Mouse (Mus musculus) urinary bladder, adult 2 months (tissue): Measurements from ENCODE around the gene Rfx4. TPM values are rescaled to one million over a fixed set of nuclear protein-coding genes. Genes with fewer than 3 reads are reported as not detected.

Source experiments
- DNase-seq: peaks from one replicate; pipeline ENCODE4 v3.0.0; 2022; ENCODE audit warnings: low spot score
- polyA plus RNA-seq: library from polyadenylated mRNA; depleted of rRNA; stranded (reverse); fragments of >200 nt; gene quantifications from 2 replicates; pipeline ENCODE4 v1.2.3, GENCODE M21; 2012

Gene Rfx4
- polyA plus RNA-seq, 1 experiment, result 0.06 TPM

DNA sequence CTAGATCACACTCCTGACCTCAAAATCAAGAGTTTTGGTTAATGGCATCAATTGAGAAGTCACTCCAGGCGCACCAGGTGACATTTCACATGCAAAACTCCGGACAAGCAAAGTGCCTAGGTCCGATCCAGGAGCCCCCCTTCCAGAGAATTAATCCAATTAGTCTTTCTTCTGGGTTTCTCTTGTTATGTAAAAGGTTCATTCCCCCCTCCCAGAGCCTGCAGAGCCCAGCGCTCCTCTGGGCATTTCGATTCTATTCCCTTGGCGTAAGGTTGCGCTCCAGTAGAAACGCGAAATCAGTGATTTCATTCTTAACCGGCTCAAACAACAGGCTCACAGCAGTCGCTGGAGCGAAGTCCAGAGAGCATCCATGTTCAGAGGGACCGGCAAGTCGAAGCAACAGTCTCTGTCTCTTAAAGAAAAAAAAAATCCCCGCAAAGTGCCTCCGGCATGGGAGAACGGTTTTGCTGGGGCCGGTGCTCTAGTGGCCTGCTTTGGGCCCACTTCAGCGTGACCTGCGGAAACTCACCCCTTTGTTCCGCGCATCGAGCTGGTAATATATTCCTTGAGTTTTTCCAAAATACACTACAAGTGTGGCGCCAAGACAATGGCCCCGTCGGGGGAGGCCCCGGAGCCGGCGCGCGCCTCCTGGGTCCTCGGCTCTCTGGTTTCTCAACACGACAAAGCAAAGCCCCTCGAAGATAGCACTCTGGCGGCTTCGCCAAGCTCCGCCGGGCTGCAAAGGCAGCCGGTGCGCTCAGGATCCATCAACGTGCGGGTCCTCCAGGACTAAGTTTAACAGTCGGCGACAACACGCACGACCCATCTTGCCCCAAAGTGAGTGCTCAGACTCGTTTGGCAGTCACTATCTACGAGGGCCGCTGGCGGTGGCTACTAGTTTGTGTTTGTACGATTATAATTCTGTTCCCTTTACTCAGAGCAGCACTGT, 2.9 kb downstream of the Rfx4 start:
- no peak for DNase-seq

GRCm38 (mm10) chr10:84759511-84760117, 3.8 kb downstream of the Rfx4 start:
- no peak for DNase-seq

GRCm38 (mm10) chr10:84760118-84761111, 4.6 kb downstream of the Rfx4 start:
- DNase-seq, result no peak

DNA sequence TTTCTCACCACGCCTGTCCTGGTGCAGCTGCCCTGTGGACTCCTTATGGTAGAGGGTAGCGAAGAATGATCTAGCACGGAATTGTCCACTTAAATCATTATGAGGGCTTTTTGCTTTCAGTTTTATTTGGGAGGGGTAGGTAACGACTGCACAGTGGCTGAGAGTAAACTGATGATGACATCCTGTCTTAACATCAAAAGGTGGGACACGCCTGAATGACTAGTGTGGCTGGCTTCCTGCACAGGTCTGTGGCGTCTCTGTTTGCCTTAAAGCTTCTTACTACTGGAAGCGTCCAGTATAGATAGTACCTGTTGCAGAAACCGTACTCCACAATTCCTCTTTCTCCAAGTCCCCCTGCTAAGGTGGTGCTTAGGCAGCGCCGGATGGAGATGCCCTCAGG, 12.9 kb downstream of the Rfx4 start:
- DNase-seq, result no peak

GRCm38 (mm10) chr10:84772380-84773130, 16.7 kb downstream of the Rfx4 start:
- DNase-seq, result no peak

- no peak for DNase-seq
These were observed 18.0 kb downstream of the Rfx4 start for GRCm38 (mm10) chr10:84773889-84774288.

- no peak for DNase-seq
These were observed 18.7 kb downstream of the Rfx4 start for GRCm38 (mm10) chr10:84774573-84774972.

DNA sequence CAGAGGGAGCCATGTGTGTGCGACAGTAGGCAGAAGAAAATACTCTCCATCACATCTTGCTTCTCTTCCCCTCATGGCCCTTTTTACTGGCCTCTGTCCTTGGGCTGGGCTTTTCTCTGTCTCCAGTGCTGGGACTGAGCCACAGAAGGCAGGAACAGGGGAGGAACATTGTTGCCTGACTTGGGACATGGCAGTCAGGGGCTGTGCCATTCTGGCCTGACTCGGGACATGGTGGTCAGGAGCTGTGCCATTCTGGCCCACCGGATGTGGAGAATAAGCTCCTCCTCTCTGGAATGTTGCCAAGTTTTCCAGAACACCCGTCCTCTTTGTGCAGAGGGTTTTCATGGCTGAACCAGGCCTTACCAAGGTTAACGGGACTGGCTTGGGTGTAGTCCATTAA, 21.2 kb downstream of the Rfx4 start:
- no peak for DNase-seq

DNA sequence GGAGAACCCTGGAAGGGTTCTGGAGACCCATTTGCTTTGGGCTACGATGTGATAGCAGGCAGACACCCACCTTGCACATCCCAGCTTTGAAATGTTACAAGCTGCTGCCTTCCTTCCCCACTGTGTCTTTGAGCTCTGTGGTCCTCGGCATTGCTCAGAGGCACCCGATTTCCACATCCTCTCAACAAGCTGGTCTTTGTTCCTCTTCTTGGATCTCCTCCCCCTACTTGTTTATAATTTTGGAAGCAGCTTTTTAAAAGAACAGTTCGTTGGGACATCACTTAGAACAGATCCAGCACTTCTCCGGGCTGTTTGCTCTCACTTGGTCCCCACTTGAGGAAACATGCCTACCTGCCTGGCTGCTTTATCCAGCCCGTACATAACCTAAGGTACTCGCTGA, 22.1 kb downstream of the Rfx4 start:
- no peak for DNase-seq

- DNase-seq, result no peak
These were observed 25.0 kb downstream of the Rfx4 start for GRCm38 (mm10) chr10:84780828-84781227.

DNA sequence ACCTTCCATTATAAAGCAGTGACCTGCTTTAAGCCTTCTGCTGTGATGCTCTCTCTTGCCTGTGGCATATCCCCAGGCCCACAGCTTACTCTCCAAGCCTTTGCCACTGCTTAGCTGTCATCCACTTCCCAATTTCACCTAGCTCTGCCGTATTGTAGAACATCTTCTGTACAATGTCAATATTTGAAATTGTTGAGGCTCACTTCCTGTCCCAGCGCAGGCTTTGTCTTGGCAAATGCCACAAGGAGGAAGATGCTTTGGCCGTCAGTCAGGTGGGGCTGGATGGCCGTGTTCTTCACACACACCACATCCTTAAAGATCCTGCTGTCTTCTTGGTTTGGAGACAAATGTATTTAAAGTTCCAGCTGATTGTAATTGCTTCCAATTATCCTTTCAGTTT, 29.5 kb downstream of the Rfx4 start:
- DNase-seq, result no peak

DNA sequence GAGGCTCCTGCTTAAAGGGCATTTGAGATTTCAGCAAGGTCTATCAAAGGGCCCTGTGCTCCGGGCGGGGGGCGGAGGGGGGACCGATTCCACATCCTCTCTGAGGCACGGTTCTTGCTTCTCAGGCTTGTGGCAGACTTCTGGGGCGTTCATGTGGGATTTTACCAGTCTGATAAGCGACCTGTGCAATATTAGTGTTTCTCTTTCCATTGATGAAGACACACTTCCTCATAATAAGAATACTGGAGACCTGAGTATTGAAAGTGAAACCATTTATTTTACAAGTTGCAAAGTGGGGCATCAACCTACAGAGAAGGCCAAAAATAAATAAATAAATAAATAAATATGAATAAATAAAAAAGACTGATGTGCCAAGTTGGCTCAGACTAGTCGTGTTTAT, 34.5 kb downstream of the Rfx4 start:
- DNase-seq, result no peak

GRCm38 (mm10) chr10:84791181-84791580, 35.3 kb downstream of the Rfx4 start:
- no peak for DNase-seq

GRCm38 (mm10) chr10:84801521-84801920, 45.7 kb downstream of the Rfx4 start:
- DNase-seq, result no peak

DNA sequence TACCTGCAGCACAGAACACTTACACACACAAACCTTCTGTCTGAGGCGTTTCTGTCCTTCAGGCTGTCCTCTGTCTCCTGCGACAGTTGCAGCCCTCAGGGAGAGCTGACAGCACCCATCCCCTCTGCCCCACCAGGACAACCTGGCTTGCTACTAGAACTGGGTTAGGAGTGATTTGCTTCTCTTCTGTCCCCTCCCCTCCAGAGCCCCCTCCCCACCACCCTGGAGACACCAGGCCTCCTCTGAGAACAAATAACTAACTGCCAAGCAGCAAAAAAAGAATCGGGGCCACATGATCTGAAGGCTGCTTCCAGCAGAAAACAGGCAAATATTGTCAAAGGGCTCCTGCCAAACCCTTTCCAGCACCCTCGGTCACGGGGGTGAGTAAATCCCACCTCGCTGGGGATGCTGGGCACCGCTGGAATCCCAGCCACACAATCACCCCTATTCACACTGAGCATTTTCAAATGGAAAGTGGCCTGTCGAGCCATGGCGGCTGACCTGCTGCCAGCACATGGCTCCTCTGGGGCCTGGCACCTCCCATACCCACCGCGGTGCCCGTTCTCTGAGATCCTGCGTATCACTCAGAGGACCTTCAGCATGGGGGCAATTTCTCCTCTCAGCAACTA, 47.5 kb downstream of the Rfx4 start:
- DNase-seq, result no peak

GRCm38 (mm10) chr10:84805576-84805975, 49.7 kb downstream of the Rfx4 start:
- no peak for DNase-seq

DNA sequence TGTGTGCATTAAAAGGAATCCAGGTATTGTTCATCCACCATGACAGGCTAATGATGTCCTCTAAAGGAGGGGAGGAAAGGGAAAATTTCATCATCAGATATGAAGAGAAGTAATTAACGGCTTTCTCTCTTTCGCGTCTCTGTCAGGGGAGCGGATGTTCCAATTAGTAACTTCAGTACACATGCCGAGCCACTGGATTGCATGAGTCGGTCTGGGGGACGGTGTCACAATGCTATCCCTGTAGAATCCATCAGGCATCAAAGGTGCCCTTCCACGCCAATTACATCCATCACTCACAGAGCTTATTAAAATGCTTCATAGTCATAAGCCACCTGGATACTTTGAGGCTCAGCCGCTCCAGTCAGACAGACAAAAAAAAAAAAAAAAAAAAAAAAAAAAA, 51.3 kb downstream of the Rfx4 start:
- DNase-seq, result no peak

DNA sequence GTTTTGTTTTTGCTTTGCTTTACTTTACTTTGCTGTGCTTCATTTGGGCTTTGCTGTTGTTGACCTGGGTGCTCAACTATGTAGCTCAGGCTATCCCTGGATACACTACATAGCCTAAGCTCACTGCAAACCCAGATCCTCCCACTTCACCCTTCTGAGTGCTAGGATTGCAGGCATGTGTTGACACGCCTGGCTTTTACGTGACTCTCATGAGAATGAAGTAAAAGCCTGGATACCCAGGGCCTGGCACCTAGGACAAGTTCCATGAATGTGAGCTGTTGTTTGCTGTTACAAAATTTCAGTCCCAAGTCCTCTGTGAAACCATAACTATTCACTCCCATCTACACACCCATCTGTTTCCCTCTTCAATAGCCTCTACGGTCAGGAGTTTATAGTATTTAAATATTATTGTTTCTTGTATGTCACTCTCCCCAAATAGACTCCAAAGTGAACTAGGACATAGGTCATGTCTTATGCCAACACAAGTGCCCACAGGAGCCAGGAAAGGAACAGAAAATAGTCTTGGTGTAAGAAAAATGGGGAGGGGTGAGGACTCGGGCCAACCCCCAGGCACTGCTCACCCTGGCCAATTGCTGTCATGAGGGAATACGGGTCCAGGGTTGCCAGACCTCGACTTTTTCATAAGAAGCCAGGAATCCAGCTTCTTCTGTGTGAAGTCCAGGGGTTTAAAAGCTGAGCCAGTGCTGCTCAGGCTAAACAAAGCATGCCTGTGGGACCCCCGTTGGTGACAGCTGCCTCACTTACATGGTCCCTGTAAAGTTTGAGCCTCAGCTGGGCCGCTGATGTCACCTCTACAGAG, 54.4 kb downstream of the Rfx4 start:
- DNase-seq, result no peak

DNA sequence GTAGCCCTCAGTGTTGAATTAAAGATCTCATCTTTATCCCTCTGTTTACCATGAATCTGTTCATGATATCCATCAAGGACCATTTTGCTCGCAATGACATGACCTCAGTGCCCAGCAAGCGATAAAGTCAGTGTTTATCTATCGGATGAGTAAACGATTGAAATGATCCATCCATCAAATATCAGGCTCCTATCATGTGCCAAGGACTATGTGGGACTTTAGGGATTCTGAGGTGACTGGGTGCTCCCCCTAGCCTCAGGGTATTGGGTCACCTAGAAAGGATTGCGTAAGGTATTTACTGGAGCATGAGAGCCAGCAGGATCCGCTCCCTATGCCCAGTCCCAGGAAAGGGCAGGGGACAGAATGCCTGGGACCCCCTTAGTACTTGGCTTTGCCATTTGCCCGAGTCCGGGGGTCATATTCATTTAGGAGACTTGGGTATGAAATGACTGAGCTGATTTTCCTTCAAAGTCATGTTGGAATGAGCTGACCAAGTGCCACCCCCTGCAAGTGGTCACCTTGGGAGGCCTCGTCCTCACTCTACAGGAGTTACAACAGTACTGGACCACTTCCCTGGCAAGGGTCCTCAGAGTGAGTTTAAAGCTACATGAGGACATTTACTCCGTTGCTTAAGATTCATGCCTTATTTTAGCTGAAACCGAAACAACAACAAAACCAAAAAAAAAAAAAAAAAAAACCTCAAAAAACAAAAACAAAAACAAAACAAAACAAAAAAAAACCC, 55.5 kb downstream of the Rfx4 start:
- no peak for DNase-seq
